Mouse (Mus musculus) 3134 (cell line): Measurements from ENCODE around the gene Lrrc27.

ENCODE experiments used
- DNase-seq: peaks from one replicate; pipeline ENCODE4 v3.0.0-alpha.2; 2011; ENCODE audit warnings: low spot score; ENCODE audit not compliant: insufficient read length; ENCODE audit errors: extremely low read depth

The Lrrc27 gene

DNA sequence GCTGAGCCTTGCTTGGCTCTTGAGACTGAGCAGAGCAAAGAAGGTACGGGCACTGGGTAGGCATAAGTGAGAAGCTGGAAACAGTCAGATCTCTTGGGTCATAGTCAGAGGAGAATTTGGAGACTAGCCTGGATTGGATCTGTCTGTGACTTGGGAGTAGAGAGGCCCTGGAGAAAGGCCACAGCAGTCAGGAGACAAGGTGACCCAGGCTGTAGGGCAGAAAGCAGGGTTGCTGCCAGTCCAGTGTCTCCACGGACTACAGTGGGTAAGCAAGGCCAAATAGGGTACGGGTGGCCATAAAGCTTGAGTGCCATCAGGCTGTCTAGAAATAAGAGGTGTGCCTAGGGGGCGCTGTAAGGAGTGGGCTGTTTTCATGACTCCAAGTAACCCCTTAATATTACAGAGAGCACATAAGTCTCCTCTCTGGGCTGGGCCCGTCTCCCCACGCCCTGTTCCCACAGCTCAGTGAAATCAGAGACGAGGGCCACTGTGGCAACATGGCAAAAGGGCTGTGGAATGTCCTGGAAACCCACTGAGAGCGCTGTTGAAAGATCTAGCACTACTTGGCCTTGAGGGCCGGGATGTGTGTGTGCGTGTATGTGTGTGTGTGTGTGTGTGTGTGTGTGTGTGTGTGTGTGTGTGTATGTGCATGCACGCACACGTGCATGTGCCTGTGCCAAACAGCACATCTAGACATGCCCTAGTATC is 23.0 kb downstream of the Lrrc27 start:
- DNase-seq = no peak

DNA sequence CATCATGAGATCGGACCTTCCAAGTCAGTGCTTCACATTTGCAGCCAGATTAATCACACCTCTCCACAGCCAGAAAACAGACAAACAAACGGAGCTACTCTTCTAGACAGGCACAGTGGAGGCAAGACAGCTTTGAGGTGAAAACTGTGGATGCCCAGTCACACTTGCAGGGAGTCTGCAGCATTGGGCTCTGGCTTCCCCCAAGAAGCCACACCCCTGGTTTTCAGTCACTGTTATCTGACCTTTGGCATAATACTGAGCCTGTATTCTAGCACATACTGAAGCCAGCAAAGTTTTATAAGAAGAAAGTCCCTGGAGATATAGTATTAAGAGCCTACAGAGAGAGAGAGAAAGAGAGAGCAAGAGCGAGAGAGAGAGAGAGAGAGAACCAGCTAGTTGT is 26.6 kb downstream of the Lrrc27 start:
- no peak for DNase-seq

DNA sequence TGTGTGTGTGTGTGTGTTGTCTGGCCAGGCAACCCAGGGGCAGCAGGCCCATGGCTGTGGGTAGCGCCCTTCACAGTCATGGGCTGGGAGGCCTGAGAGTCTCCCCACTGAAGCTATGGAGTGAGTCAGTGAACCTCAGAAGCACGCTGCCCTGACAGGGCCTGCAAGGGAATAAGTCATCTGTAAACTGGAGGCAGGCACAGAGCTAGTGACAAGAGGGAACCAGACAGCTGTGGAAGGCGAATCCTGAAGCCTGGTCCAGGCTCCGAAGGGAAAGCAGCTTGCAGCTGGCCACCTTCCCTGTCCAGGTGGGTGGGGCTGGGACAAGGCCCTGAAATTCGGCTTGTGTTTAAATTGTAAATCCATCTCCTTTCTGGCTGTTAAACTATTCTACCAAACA is 33.3 kb downstream of the Lrrc27 start:
- DNase-seq = peak; percentile 78

DNA sequence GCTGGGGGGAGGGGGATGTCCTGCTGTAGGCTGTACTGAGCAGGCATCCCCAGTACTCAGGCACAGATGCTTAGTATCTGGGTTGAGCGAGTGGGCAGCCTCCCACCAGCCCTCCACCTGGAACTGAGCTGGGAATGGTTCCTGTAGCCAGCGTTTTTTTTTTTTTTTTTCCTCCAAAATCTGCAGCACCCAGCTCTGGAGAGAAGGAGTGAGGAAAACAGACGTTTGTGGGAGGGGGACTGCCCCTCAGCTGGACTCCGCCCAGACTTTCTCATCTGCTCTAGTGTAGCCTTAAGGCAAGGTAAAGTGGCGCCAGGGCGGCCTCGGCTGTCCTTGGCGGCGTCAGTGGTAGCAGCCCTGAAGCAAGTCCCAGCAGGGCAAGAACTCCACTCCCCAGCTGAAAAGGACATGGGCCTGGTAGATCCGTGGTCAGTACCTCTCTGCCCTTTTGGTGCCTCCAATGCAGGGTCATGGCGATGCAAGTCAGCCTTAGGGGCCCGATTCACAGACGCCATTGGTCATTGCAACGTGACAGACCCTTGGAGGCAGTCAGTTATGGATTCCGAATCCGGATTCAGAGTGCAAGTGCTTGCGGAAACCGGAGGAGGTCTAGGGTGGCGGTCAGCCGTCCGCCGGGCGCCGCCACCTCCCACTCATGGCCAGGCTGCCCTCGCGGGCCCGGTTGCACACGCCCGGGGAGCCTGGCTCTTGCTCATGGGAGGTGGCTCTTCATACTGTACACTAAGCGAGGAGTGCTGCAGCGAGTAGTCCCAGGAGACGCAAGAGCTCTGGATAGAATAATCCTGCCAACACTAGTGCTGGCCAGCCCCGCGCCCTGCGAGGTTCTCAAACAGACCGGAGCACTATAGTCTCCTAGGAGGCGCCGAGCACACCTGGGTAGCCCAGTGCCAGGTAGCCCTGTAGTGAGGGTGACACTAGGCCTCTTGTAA is 34.4 kb downstream of the Lrrc27 start:
- peak; percentile 93 for DNase-seq

DNA sequence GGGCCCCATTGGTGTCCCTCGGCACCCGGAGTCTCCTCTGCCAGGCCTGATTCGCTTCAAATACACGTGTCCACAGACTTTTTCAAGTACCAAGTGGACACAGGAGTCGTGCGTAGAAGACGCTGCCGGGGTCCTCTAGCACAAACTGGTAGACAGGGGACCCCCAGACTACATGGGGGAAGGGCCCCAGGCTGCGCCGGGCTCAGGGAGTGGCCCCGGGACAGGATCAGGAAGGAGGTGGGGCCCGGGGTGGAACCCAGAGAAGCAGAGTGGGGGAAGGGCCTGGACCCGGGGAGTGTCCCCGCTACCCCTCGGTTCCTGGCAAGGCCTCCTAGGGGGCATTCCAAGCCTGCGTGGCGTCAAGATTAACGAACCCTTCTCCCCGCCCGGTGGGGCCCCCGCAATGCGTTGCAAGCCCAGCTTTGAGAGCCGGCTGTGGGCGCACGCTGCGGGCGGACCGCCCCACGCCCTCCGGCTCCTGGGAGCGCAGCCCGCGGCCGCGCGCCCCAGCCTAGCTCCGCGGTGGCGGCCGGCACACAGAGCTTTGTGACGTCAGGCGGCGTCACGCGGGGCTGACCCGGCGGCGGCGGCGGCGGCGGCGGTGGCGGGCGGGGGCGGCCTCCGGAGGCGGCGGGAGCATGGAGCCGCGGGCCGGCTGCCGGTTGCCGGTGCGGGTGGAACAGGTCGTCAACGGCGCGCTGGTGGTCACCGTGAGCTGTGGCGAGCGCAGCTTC is 35.3 kb downstream of the Lrrc27 start, which contains the start of gene Pwwp2b:
TSS of gene Pwwp2b (plus strand) at position 602 of the 734 bp plus-strand sequence.
- peak; percentile 90 for DNase-seq

DNA sequence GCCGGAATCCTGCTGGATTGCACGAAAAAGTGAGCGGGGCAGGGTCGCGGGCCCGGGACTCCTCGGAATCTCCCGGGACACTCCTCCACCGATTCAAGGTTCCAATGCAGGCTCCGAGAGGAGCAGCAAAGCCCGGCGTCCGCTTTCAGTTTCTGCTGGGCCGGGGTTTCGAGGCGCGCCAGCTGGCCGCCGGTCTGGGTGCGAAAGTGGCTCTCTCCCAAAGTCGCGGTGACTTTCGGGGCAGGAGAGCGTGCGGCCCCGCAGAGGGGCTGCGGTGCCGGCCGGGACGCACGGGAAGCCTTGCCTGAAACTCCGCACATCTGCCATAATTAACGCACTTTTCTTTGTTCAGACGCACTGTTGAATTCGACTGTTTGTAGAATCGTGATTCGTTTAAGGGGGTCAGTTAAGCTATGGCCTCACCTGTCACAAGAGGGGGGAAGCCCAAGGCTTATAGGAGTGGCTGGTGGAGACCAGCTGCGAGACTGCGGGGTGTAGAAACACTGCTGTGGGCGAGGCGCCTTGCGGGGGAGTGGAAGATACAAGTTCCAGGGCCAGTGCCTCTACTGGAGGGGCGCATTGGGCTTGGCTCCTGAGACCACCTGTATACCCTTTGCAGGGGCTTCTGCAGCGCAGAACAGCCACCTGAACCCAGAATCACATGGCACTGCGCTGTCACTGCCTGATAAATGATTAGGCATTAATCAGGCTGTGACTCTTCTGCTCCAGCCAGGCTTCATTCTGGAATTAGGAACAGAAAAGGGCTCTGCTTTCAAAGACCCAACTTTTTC is 36.0 kb downstream of the Lrrc27 start:
- DNase-seq = peak; percentile 61

DNA sequence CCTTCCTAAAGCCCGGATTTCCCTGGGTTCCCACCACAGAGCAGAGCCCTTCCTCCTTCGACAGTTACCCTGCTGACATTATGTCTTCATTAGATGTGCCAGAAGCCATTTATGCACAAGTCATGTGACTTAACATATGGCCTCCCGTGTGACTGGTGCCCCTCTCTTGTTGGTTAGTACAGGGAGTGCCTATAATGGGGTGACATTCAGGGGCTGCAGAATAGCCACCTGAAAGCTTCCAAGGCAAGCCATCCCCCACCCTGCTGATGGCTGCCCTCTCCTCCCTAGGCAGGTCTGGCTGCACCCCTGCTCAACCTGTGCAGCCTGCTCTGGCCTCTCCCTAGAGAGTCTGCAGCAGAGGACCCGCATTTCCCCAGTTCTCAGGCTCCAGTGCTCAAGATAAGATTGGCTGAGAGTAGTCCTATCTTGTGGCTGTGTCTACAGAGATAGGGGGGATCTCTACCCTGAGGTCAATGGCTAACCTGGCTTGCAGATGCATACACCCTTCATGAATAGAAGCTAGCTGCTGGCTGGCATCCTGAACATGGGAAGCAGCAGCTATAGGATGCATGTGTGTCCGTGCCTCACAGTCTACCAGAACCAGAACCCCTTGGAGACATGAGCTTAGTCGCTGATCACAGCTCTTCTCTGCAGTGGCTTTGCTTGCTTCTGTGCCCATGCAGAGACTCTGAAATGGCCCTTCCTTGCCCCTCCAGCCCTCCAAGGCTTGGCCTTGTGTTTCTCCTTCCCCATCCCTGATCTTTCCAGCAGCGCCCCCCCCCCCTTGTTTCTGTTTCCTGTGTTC is 36.8 kb downstream of the Lrrc27 start:
- DNase-seq = no peak

DNA sequence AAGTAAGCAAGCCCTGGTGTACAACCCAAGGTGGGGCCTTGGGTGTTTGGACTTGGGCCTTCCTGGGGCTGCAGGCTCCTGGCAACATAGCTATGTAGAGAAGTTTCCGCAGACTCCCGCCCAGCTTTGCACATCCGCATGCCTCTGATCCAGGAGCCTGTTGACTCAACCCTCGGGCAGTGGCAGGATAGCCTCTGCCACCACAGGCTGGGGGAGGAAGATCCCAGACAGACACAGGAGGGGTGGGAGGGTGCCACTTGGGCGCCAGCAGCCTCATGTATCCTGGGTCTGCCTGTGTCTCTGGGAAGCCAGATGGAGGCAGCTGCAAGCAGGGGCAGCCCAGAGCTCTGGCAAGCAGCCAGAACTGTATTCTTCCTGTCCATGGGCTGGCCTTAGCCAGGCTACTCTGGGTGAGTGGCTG is 39.1 kb downstream of the Lrrc27 start:
- peak; percentile 80 for DNase-seq

DNA sequence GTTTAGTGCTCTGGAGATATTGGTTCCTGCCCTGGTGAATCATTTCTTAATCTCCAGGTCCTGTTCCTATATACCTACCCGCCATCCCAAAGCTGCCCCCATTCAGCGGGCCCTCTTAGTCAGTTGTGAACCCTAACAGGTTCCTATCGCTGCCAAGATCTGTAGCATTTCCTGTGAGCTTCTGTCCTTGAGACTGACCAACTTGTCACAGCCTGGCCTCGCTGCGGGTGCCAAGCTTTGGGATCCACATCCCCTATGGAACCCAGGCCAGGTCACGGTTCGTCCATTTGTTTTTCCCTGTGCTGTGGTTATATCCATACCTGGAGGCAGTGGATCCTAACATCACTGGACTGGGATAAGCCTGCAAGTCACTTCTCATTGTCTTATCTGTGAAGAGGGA is 39.8 kb downstream of the Lrrc27 start:
- no peak for DNase-seq

DNA sequence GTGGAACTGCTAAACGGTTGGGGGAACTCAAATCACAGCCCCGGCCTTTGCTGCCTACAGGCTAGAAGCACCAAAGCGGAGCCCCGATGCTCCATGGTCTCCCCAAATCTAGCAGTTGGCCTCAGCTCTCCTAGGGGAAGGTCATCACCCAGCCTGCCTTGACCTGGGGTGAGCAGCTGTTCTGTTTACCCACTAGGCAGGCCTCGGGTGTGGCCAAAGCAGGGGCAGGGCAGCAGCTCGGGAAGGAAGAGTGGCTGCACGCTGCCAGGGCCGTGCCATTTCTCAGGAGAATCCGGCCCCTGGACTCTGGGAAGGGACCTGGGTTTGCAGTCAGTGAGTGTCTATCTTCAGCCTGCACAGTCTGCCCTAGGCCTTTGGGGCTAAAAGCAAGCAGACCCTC is 40.2 kb downstream of the Lrrc27 start:
- DNase-seq = no peak

DNA sequence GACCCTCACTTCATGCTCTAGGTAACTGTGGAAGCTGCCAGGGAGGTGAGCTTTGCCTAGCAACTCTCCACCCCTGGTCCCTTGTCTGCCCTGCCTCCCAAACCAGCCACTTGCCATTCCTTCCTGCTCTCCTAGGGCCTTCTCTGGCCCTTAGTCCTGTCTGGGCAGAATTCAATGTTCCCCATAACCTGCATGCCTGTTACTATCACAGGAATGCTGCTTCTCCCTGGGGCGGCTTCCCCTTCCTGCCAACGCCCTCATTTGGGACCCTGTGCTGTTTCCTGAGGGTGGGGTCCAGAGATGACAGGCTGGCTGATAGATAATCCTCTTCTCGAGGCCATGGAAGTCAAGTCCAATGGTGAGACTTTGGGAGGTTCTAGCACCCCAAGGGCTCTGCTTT is 40.7 kb downstream of the Lrrc27 start:
- DNase-seq = no peak

DNA sequence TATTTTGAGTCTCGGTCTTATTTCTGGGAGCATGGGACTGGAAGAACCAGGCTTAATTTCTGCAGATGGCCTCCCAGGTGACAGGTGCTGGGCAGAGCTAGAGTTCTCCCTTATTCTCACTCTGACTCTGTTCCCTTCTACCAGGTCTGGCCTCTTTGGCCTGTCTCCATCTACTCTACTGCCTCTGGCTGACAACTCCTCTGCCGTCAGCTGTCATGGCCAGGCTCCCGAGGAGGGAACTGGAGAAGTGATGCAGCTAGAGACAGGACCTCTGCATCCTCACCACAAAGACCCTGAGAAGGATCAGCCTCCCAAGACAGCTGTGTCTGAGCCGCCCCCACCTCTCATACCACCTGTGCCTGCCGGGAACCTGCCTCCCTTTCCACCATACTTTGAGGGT is 41.8 kb downstream of the Lrrc27 start:
- DNase-seq = no peak

DNA sequence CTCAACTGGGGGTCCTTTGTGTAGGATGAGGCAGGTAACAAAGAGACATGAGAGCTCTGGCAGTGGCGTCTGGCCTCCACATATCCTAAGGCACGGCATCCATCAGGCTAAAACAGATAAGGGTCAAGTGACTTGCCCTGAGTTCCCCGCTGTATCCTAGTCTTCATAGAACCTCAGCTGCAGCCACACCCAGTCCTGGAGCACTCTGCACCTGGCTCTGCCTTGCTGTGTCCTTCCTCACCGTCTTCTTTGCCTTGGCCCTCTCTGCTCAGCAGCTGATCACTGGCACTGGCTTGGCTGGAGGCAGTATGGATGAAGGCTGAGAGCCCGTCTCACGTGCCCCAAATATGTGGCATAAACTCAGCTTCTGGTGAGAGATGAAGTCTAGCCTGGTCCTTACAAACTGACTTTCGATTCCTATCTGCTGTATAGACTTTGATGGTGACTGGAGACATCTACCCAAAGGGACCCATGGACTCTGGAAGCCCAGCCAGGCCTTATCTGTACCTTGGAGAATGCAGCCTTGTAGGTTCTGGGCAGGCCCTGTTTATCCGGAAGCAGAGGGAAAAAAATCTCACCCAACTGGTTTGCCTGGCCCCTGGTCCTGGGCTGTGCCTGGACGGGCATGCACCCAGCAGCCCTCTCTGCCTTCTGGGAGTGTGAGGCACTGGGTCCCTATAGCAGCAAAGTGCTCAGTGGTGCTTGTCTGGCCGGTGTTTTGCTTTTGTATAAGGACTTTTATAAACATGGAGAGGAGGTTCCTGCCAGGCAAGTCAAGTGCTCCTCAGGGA is 45.2 kb downstream of the Lrrc27 start:
- DNase-seq = no peak

DNA sequence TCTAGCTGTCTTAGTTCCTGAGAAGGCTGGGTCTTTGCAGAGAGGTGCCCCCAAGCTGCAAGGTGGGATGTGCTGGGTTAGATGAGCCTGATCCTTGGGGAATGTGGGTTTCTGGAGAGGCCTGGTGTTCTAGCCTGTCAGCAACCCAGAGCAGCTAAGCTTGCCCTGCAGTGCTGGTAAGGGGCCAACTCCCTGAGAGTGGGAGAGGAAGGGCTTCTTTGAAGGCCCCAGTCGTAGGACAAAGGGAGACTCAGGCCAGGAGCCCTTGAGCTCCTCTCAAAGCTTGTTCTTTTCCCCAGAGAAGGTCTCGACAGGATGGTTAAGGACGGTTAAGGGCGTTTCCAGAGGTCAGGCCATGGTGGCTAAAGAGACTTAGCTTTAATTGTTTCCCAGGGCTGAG is 51.5 kb downstream of the Lrrc27 start:
- no peak for DNase-seq

DNA sequence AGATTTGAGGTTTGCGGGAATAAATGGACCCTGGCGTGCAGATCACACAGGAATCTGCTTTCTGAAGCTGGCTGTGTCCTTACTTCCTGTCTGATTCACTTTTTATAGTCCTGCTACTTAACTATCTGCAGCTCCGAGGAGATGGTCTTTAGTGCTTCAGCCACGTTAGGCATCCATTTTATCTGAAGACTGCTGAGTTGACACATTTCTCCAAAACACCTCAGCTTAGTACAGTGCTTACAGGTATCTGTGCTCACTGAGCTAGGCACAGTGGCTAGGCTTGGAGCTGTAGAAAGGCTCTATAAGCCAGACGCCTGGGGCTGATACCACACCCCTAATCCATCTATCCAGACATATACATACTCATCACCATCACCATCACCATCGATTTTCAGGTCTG is 52.8 kb downstream of the Lrrc27 start:
- no peak for DNase-seq

DNA sequence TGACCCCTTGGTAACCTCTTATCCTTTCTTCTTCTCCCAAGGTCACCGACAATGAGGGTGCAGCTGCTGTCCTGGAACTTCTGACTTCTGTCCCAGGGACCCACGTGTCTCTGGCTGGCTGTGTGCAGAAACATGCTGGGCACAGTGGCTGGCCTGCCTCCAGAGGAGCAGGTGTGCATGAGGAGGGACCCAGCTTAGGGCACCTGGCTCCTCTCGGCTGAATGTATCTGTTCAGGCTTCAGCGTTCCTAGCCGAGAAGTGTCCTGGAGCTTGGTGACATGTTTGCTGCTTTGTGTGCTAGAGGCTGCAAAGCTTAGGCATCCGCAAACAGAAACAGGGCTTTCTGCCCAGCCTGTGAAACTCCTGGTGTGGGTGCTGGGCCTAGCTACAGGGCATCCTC is 53.6 kb downstream of the Lrrc27 start:
- DNase-seq = no peak

DNA sequence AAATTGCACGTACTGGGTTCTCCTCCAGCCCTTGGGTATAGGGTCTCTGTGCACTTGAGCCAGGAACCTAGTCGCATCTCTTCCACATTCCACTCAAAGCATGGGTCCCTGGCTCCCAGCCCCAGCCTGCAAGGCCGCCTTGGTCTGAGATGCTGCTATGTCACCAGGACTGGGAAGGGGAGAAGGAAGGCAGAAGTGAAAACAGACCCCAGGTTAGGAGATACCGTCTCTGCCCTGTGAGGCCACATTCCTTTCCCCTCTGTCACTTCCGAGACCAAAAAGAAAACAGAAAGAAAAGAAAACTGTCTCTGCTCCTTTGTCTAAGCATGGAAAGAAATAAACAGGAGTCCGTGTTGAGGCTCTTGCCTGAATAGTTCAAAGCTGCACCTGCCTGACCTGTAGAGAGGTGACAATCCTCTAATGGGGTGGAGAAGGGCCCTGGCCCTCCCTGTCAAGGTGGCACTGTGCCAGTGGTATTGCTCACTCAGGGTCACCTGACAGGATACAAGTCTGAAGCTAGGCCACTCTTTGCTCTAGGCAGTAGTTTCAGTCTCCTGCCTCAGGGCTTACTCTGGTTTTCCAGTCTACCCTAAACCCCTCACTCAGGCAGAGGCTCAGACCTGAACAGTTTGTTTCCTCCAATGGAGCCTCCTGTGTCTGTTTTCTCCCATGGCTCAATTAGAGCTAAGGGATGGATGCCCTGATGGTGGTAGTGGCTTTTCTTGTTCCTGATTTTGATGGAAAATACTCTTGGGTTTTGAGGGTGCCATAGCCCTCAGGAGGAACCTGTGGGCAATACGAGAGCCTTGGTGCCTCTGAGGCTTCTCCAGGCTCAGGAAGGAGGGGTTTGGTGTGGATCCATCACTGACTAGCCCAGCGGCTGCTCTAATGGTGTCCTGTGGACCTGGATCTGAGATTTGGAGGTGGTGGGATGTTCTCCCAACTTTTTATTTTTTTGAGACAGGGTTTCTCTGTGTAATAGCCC is 54.4 kb downstream of the Lrrc27 start:
- DNase-seq = no peak

DNA sequence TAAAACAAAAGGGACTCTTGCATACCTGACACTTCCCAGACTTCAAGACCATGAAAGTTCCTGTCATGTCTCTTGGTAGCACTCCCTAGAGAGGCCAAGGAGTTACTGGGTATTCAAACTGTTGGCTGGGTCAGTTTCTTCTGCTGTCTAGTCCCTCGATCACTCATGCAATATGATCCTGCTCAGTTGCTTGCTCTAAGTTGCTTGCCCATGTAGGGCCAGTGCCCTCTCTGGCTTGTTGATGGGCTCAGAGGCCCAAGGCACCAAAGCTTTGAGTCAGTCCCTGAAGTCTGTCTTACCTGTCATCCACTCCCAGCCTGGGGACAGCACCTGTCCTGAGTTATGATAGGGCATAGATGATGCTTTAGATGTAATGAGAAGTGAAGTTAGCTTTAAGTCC is 58.0 kb downstream of the Lrrc27 start:
- DNase-seq = no peak
